Mouse (Mus musculus) ovary, adult 10 weeks (tissue): ENCODE data around the gene Pgk2. TPM values are rescaled to one million over a fixed set of nuclear protein-coding genes. Genes with fewer than 3 reads are reported as not detected.

Experiments used
- polyA plus RNA-seq: library from polyadenylated mRNA; stranded (reverse); fragments of 350-450 nt; fragmentation: Illumina TruSeq; extraction: RNeasy Lipid Tissue Mini Kit (QIAGEN cat#74804); gene quantifications from one replicate; pipeline ENCODE4 v1.2.3, GENCODE M21; 2014

Gene Pgk2
- polyA plus RNA-seq = not detected

GRCm38 (mm10) chr17:40208540-40208939, at the start of gene Pgk2:
TSS of gene Pgk2 (minus strand) at chr17:40208640.

GRCm38 (mm10) chr17:40242135-40242534, 33.7 kb upstream of the Pgk2 start, which contains the start of gene Crisp3:
TSS of gene Crisp3 (minus strand) at chr17:40242288.

Other genes with a start within 250 kb of the Pgk2 start
- gene AC192777.2, start 113.2 kb downstream of the Pgk2 start, polyA plus RNA-seq = not detected
- not detected for gene Crisp3, start 33.6 kb upstream of the Pgk2 start, polyA plus RNA-seq
- 1.2 TPM for gene Crisp1, start 110.6 kb upstream of the Pgk2 start, polyA plus RNA-seq